Mouse (Mus musculus): ENCODE data around the gene Sec24a.

Sec24a gene

DNA sequence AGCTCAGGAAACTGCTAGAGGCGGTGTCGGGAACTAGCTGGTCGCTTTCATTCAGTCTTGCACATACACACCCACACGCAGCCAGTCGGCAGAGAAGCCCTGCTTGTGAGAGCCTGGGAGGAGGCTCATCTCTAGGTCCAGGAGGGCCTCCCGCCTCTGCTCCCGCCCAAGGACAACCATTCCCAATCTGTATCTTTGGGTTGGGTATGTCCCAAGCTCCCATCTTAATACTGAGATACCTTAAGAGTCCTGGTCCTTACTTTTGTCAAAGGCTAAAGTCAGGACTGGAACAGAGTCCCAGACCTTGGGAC is 113.6 kb downstream of the Sec24a start:
- DNase-seq (ENCODE audit: low spot score): no peak

DNA sequence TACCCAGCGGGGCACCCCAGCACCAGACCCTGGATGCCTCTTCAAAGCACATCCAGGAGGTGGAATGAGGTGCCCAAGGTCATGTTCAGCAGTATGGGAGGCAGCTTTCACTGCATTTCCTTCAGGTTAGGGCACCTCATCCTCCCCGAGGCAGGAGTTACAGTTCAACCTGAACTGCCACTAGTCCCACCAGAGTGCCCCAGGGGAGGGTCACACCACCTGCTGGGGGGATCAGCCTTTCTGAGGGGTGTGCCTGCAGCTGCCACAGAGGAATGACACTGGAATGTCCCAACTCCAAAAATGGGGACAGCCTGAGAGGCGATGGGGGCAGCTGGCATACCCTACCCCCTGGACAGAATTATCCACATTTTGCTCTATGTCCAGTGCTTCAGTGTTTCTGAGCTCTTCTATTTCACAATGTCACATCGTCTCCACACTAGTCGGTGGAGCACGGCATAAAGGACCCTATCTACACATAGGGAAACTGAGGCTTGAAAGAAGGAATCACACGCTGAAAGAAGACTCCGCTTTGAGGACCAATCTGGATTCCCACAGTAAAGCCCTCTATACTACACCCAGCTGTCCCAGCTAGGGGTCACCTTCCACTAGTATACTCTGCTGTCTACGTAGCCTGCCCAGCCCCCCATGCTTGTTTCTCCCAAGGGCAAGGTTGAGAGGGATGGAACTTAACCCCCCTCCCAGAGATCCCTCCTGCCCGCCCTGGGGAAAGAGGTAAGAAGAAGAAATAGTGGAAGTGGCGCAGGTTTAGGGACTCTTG is 114.1 kb downstream of the Sec24a start:
- no peak for DNase-seq (ENCODE audit: low spot score)

DNA sequence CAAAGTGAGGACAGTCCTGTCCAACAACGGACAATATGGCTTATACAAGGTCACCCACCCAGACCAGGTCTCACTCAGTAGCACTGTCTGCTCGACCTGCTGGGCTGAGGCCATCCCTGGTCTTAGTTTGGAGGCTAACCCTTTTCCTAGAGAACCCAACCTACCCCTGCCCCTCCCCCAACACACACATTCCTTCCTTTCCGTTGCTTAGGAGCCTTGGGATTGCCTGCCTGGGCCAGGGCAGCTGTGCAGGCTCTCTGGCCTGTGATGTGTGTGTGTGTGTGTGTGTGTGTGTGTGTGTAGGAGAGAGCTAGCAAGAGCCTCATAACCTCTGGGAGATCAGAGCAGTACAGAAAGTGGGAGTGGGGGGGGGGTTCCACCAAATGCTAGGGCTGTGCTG is 114.9 kb downstream of the Sec24a start:
- no peak for DNase-seq (ENCODE audit: low spot score)

DNA sequence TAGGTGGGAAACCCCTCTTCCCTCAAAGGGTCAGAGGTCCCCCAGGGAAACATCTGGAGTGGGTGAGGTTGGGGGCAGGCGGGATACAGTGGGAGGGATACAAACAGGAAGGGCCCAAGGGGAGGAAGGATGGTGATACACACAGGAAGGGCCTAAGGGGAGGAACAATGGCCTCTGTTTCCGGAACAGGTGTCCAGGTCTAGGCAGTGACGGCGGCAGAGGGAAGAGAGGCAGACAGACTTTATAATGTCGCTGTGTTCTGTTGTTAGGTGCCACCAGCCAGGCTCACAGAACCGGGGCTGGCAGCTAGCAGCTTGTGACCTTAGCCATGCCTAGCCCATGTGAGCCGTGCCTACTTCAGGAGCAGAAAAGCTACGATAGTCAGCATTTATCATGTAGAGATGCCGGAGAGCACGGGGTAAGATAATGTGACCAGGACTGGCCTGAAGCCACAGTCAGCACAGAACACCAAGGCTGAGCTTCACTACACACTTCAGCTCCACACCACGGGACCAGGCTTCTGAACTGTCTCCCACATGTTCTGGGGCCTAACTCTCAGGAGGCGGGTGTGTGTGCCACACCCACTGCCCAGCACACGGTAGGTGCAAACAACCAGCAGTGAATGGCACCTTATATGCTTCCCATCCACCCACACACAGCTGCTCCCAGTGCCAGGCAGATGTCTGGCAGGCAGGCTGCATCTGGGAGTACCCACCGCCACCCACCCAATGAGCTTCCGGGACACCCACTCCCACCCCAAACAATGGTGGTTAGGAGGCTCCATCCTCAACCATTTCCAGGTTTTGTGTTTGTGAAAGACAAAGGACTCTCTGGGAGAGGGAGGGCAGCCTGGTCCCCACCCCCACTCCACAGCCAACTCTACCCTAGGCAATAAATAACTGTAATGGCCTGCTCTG is 116.4 kb downstream of the Sec24a start:
- no peak for DNase-seq (ENCODE audit: low spot score)

DNA sequence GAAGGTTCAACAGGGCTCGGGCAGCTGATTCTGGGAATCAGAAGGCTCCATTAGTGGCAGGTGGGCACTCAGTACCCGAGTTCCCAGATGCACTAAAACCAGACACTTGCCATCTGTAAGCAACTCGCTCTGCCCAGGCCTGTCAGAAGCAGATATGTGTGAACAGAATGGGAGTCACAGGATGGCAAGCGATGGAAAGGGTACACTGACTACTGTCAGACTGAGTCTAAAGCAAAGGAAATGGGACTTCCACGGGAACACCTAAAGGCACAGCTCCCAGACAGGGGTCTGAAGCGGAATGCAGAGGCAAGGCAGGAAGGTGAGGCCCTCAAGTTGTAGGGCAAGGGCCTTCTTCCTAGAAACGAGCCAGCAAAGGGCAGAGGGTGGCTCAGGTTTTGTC is 117.2 kb downstream of the Sec24a start:
- DNase-seq (ENCODE audit: low spot score): no peak

DNA sequence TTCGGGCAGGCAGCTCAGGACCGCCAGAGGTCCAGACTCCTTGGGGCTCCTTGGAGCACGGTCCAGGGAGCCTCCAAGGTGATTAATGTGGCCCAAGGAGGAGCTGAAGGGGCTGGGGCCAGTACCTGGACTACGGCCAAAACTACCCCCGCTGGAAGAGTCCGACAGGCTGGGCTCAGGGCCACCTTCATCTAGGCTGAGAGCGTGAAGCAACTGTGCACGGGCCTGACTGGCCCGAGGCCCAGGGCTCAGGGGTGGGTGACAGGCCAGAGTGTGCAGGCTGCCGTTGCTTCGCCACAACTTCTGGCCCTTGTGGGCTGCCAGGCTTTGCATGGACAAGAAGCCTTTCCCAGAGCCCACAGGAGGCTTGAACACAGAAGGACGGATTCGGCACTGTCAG is 118.1 kb downstream of the Sec24a start:
- DNase-seq (ENCODE audit: low spot score): no peak

DNA sequence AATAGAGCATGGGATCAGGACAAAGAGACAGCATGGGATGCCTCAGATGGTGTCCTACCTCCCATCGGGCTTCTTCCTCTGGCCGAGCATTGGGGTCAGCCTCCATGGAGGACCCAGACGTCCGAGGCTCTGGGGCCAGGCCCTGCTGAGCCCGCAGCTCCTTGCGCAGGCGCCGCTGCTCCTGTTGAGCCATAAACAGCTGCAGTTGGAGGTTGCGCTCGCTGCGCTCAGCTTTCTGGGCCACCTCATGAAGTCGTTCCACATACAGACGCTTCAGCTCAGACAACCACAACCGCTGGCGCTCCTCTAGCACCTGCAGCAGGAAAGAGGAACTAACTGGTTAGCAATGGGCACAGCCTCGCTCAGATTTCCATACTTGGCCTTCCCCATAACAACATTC is 119.2 kb downstream of the Sec24a start:
- DNase-seq (ENCODE audit: low spot score): no peak

DNA sequence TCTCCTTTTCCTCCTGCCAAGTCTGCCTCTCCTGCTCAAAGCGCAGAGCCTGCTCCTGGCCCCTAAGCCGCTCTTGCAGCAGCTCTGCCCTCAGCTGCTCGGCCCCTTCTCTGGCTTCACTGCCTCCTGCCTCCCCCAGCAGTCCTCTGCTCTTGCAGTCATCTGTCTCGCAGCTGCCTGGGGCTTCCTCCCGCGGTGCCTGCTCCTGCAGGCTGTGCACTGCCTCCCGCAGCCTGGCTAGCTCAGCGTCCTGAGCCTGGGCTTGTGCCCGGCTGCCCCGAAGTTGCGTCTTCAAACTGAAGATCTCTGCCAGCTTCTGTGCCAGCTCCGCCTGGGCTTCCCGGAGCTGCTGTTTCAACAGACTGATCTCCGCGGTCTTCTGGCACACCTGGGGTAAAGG is 119.7 kb downstream of the Sec24a start:
- DNase-seq (ENCODE audit: low spot score): no peak

DNA sequence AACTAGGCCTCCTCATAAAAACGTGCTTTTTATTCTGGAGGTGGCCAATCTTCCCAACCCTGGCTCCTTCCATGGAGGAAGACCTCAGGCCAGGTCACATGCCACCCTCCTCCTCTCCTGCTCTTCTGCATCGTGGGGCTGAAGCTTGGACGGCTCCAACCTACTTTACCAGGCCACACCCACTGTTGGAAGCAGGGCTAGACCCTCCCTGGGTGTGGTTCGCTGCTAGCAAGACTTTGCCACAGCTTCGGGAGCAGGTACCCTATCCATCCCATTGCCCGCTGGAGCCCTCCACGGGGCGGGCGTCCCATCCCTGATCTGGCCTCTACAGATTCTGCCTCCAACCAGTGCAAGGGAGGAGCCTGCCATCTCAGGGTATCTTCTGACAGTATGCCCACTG is 120.2 kb downstream of the Sec24a start:
- DNase-seq (ENCODE audit: low spot score): no peak

Data from c-Kit-positive CD71-positive TER-119-positive erythroid progenitor cells, embryonic 14.5 days (primary cell).